Mouse (Mus musculus) heart, embryonic 11.5 days (tissue): Measurements from ENCODE around the gene Romo1. TPM values are rescaled to one million over a fixed set of nuclear protein-coding genes. Genes with fewer than 3 reads are reported as not detected.
"Not testable (repeated sequence)": the region's sequence is repeated elsewhere in the genome, so short reads cannot be mapped to it uniquely, and the experiment has no call there.

Source experiments
- ATAC-seq: fragments of 200-750 bp; cut with Nextera tagmentation; replicated peaks from 2 replicates; pipeline ENCODE4 v1.8.0; 2017; ENCODE audit warnings: moderate library complexity; ENCODE audit not compliant: insufficient number of reproducible peaks, low FRiP score, low TSS enrichment
- H3K27ac ChIP-seq: fragments of 300-500 bp; sonication (generic); 2 replicates; pipeline ENCODE4 v1.5.1; 2014; ENCODE audit warnings: mild to moderate bottlenecking, low read depth, low read length
- H3K27me3 ChIP-seq: fragments of 300-500 bp; sonication (generic); 2 replicates; pipeline ENCODE4 v1.6.1; 2014; ENCODE audit warnings: mild to moderate bottlenecking, low read length, mixed read lengths; ENCODE audit not compliant: control insufficient read depth, insufficient read depth
- H3K36me3 ChIP-seq: fragments of 300-500 bp; sonication (generic); 2 replicates; pipeline ENCODE4 v1.6.1; 2014; ENCODE audit warnings: mild to moderate bottlenecking, low read length, moderate library complexity, mixed read lengths; ENCODE audit not compliant: control insufficient read depth, insufficient read depth
- H3K4me1 ChIP-seq: fragments of 300-500 bp; sonication (generic); 2 replicates; pipeline ENCODE4 v1.6.1; 2014; ENCODE audit warnings: low read length; ENCODE audit not compliant: control insufficient read depth, insufficient read depth
- H3K4me2 ChIP-seq: fragments of 300-500 bp; sonication (generic); 2 replicates; pipeline ENCODE4 v1.6.1; 2014; ENCODE audit warnings: mild to moderate bottlenecking, moderate library complexity
- H3K4me3 ChIP-seq: fragments of 300-500 bp; sonication (generic); 2 replicates; pipeline ENCODE4 v1.5.1; 2014; ENCODE audit warnings: low read depth, low read length
- H3K9ac ChIP-seq: fragments of 300-500 bp; sonication (generic); 2 replicates; pipeline ENCODE4 v1.6.1; 2014; ENCODE audit warnings: mild to moderate bottlenecking, low read depth, low read length, moderate library complexity
- H3K9me3 ChIP-seq: fragments of 300-500 bp; sonication (generic); replicated peaks from 2 replicates; pipeline ENCODE4 v1.6.1; 2016; ENCODE audit warnings: low read length; ENCODE audit not compliant: control insufficient read depth
- WGBS: fragments of 180-500 bp; shearing (Covaris S2); extraction: QIAGEN DNeasy Blood & Tissue Kit; methylation state at CpG from one replicate; pipeline ENCODE4 v1.1.7; 2014; ENCODE audit not compliant: insufficient replicate concordance; 5-methylcytosine and 5-hydroxymethylcytosine counted together
- polyA plus RNA-seq: library from polyadenylated mRNA; unstranded; fragments of >200 nt; fragmentation: Nextera tagmentation; extraction: Ambion mirVana; gene quantifications from 2 replicates; pipeline ENCODE4 v1.2.1, GENCODE M21; 2014

Romo1 gene
- 428 and 430 TPM in 2 replicates for polyA plus RNA-seq

DNA sequence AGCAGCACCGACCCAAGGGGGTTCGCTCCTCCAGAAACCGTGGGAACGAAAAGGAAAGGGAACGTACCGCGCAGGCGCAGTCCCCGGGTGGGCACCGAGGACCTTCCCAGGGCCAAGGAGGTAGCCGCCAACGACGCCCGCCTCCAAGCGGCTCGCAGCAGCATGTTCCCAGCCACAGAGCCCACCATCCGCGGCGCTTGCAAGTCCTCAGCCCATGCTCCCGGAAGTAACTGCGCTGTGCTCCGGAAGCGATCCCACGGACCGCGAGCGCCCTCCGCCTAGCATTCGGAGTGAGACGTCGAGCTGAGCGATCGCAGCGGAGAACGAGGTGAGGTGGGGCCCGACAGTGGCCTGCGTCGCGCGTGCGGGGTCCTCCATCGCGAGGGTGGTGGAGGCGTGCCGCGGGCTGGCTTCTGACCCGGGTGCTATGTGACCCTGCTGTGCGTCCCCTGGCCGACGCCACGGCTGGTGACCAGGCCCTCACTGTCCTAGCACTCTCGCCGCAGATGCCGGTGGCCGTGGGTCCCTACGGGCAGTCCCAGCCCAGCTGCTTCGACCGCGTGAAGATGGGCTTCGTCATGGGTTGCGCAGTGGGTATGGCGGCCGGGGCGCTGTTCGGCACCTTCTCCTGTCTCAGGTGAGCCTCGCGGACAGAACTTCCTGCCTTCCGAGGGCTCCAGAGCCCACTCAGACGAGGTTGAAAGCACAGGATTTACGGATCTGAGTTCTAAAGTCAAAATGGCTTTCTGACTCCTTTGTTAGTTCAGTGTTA is at the start of gene Romo1, which contains the start of gene Nfs1:
Gene Romo1 (plus strand): TSS at position 87 of the 772 bp plus-strand sequence.
Gene Nfs1 (minus strand): TSS at position 234 of the 772 bp plus-strand sequence.
- Histone ChIP-seq H3K27me3 (no peaks in the 10 kb centered on the region), H3K9ac (peak within 1 kb of the TSS; percentile 74), H3K4me1 (peaks cover 5% of the 10 kb centered on the region), H3K4me2 (peak within 1 kb of the TSS; percentile 90), H3K4me3 (peak within 1 kb of the TSS; percentile 60), H3K36me3 (peaks cover 13% of the 10 kb centered on the region), H3K9me3 (no peaks in the 10 kb centered on the region), H3K27ac (peak within 1 kb of the TSS; percentile 84)
- WGBS = under 1% methylated on average over 70 of the region's 70 CpGs
- peak; percentile 93 for ATAC-seq

DNA sequence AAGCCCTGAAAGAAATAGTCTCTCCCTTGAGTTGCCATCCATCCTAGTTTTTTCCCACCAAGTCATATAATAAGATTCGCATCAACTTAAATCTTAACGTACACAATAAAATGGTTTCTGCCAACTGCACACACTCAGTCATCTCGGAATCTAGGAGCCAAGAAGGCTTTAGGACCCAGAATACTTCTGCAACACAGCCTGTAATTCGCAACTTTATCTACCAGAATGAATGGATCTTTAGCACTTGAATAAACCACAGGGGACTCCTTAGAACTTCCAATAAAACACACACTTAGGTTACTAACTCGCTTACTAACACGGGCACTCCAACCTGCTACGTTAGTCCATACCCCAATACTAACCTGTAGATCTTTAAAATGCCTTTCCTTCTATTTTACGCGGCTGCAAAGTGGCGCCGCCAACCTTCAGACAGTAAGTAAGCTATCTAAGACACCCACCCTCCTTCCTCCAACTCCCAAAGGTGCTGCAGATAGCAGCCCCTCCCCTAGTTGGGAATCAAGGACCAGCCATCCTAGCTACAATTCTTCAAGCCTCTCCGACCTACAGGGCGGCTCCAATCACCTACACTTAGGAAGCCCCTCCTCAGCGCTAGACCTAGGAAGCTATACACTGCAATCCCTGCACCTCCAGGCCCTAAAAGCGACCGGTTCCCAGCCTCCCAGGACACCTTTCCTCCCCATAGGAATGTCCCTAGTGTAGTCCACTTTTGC is 33.0 kb upstream of the Romo1 start:
- peak; percentile 65 for ATAC-seq
- peak overlapping the region; percentile 98 for H3K4me3 ChIP-seq
- H3K9ac ChIP-seq = peak overlapping the region; percentile 98
- no peaks in the 10 kb centered on the region for H3K9me3 ChIP-seq
- no peaks in the 10 kb centered on the region for H3K27me3 ChIP-seq
- H3K27ac ChIP-seq = peak overlapping the region; percentile 92
- peaks cover 3% of the 10 kb centered on the region; the same call in 1 of the 2 replicates for H3K4me1 ChIP-seq
- peak overlapping the region; percentile 86 for H3K4me2 ChIP-seq
- 2% methylated on average over 16 of the region's 16 CpGs for WGBS
- no peaks in the 10 kb centered on the region for H3K36me3 ChIP-seq

DNA sequence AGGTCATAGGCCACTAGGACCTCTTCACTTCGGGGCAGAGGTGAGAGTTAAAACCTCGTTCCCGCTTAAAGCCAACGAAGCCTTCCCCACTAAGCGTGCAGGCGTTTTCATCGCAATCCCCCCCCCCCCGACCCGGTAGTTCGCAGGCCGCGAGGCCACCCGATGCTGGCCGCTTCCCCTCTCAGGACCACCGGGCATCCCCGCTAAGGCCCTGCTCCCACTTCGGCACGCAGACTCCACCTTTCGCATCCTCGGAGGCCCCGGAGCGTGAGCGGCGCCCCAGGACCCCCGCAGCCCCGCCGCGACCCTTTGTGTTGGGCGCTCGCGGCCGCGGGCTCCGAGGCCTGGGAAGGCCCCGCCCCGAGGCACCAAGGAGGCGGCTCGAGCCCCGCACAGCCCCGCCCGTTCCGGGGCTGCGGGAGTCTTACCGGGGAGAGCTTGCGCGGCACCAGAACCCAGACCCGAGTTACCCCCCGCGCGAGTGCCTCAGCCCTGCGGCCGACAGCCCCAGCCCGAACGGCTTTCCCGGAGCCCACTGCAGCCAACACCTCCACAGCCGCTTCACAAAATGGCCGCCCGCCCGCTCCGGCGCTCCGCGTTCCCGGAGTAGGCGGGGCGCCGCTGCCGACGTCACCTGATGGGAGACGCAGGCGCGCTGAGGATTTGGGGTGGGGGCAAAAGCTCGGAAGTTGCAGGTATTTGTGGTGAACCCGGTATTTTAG is 32.3 kb upstream of the Romo1 start, which contains the start of the genes Cpne1 and Rbm12:
Gene Cpne1 (minus strand): TSS at position 608 of the 722 bp plus-strand sequence.
Gene Rbm12 (minus strand): TSS at position 621 of the 722 bp plus-strand sequence.
- H3K9ac ChIP-seq = peak within 1 kb of the TSS; percentile 98
- no peaks in the 10 kb centered on the region for H3K9me3 ChIP-seq
- H3K27ac ChIP-seq = peak within 1 kb of the TSS; percentile 92
- WGBS = under 1% methylated on average over 71 of the region's 74 CpGs
- H3K4me3 ChIP-seq = peak within 1 kb of the TSS; percentile 98
- no peaks in the 10 kb centered on the region for H3K36me3 ChIP-seq
- ATAC-seq = peak; percentile 85
- H3K4me1 ChIP-seq = peaks cover 3% of the 10 kb centered on the region; the same call in 1 of the 2 replicates
- H3K4me2 ChIP-seq = peak within 1 kb of the TSS; percentile 86
- H3K27me3 ChIP-seq = no peaks in the 10 kb centered on the region

DNA sequence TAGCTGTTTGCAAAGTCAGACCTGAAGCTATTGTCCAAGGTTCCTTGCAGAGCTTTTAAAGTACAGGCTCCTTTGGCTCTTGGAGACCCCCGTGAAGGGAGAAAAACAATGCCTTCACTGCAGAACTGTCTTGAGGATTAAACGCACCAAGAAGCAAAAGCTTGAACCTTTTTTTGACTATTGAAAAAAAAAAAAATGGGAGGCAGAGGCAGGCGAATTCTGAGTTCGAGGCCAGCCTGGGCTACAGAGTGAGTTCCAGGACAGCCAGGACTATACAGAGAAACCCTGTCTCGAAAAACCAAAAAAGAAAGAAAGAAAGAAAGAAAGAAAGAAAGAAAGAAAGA is 31.8 kb upstream of the Romo1 start:
- Histone ChIP-seq H3K4me3 (peak overlapping the region; percentile 98), H3K4me2 (peak overlapping the region; percentile 86), H3K9ac (peak overlapping the region; percentile 98), H3K27ac (peak overlapping the region; percentile 92)
- ATAC-seq, H3K4me1 ChIP-seq, H3K36me3 ChIP-seq, H3K9me3 ChIP-seq, H3K27me3 ChIP-seq: not testable (repeated sequence)
- WGBS = 24% methylated on average over 5 of the region's 5 CpGs

DNA sequence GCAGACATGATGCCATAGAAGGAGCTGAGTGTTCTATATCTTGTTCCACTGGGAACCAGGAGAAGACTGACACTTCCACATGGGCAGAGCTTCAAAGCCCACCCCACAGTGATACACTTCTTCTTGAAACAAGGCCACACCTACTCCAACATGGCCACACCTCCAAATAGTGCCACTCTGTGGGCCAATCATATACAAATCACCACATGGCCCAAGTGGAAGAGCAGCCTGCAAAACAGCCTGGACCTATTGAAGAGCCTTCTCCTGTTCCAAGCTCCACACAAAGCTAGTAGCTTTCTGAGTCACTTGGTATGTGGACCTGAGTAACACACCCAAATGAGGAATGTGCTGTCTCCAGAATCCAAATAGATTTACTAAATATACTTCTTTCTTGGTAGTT is 24.3 kb upstream of the Romo1 start:
- H3K27me3 ChIP-seq = no peaks in the 10 kb centered on the region
- H3K27ac ChIP-seq = no peak overlapping the region
- H3K9me3 ChIP-seq = no peaks in the 10 kb centered on the region
- no peak overlapping the region for H3K9ac ChIP-seq
- H3K4me3 ChIP-seq = no peak overlapping the region
- H3K36me3 ChIP-seq = 0 out of 2 replicates have a peak, but pooled peaks cover 2% of the 10 kb centered on the region
- H3K4me2 ChIP-seq = no peak overlapping the region
- H3K4me1 ChIP-seq = no peaks in the 10 kb centered on the region
- no peak for ATAC-seq

DNA sequence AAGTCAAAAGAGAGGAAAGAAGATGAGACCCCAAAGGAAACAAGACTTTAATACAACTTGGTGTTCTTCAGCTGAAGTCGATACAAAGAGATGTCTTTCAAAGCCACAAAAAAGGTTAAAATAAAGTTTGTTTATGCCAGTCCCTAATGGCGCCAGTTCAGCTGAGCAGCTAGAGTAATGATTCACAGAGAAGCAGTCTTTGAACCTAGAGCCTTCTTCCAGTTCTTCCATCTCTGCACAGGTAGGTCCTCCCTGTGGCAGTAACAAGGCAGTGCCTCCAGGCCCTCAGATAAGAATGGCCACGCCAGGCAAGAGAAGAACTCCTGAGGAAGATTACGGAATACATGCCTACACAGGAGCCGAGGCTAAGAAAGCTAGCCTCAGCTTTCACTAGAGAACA is 20.1 kb upstream of the Romo1 start:
- ATAC-seq = no peak
- Histone ChIP-seq H3K9me3 (no peaks in the 10 kb centered on the region), H3K36me3 (peaks cover 6% of the 10 kb centered on the region; the same call in 1 of the 2 replicates), H3K27me3 (no peaks in the 10 kb centered on the region), H3K4me3 (no peak overlapping the region), H3K4me2 (no peak overlapping the region), H3K9ac (no peak overlapping the region), H3K4me1 (no peaks in the 10 kb centered on the region), H3K27ac (no peak overlapping the region)
- 86% methylated on average over 5 of the region's 5 CpGs for WGBS

DNA sequence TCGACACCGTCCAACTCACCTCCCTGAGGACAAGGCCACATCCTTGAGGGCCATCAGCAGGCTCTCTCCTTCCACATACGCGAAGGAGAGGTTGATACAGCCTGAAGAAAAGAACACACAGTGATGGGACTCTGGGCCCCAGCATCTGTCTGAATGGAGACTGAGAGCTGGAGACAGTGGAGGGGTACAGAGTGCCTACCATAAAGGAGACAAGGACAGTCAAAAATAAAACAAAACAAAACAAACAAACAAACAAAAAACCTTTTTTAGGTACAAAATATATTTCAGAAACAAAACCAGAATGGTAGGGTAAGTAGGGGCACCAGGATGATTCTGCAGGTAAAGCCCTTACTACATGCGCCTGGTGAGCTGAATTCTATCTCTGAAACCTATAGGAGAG is 16.8 kb upstream of the Romo1 start, which contains the start of gene Gm28036:
Gene Gm28036 (minus strand): TSS at position 101 of the 400 bp plus-strand sequence.
- Histone ChIP-seq H3K4me1 (no peaks in the 10 kb centered on the region), H3K9me3 (no peaks in the 10 kb centered on the region), H3K9ac (no peak within 1 kb of the TSS), H3K36me3 (peaks cover 6% of the 10 kb centered on the region; the same call in 1 of the 2 replicates), H3K27ac (no peak within 1 kb of the TSS), H3K27me3 (no peaks in the 10 kb centered on the region), H3K4me3 (no peak within 1 kb of the TSS), H3K4me2 (no peak within 1 kb of the TSS)
- no peak for ATAC-seq
- 89% methylated on average over 5 of the region's 5 CpGs for WGBS

DNA sequence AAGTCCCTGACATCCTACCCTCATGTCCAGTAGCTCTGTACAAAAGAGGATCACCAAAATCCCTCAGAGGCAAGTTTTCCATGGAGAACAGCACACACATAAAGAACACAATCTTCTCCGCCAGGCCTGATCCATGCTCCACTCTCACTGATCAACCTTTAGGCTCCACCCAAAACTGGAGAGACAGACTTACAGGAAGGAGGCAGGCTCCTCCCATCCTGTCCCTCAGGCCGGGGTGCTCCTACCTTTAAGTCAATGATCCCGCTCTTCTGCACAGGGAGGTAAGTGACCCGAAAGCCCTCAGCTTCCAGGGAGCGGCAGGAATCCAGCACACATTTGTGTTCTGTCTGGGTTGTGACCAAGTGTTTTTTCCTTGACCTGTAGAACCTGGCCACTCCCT is 9.7 kb upstream of the Romo1 start:
- ATAC-seq = no peak
- Histone ChIP-seq H3K9me3 (no peaks in the 10 kb centered on the region), H3K4me2 (no peak overlapping the region), H3K4me3 (no peak overlapping the region), H3K4me1 (no peaks in the 10 kb centered on the region), H3K36me3 (no peaks in the 10 kb centered on the region; the same call in 1 of the 2 replicates), H3K27me3 (no peaks in the 10 kb centered on the region), H3K27ac (no peak overlapping the region), H3K9ac (no peak overlapping the region)
- 83% methylated on average over 5 of the region's 5 CpGs for WGBS
